Mouse (Mus musculus) MEL-GATA-1-ER (cell line): ENCODE results near the gene Olfr972.
"Not testable (repeated sequence)": the region's sequence is repeated elsewhere in the genome, so short reads cannot be mapped to it uniquely, and the experiment has no call there.

Experiments
- DNase-seq: peaks from one replicate; pipeline ENCODE4 v3.0.0-alpha.2; 2012; ENCODE audit warnings: low read depth; ENCODE audit errors: extremely low read depth

Olfr972 gene

GRCm38 (mm10) chr9:39866122-39866521 lies at the start of gene Olfr972:
Gene Olfr972 (plus strand): TSS chr9:39866422.
- no peak for DNase-seq

DNA sequence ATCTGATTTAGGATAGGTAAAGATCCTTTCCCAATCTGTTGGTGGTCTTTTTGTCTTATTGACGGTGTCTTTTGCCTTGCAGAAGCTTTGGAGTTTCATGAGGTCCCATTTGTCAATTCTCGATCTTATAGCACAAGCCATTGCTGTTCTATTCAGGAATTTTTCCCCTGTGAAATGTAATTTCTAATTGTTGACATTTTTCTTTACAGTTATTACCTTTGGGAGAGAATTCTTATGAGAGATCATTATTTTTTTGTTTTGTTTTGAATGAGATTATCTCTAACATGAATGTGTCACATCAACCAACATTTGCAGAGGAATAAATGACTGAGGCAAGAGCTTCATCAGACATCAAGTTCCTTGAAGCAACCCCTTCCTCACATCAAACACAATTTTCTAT lies 29.6 kb upstream of the Olfr972 start, which contains the start of gene Olfr971:
Olfr971 (plus strand) TSS at position 301 of the 400 bp plus-strand sequence.
- DNase-seq: not testable (repeated sequence)

DNA sequence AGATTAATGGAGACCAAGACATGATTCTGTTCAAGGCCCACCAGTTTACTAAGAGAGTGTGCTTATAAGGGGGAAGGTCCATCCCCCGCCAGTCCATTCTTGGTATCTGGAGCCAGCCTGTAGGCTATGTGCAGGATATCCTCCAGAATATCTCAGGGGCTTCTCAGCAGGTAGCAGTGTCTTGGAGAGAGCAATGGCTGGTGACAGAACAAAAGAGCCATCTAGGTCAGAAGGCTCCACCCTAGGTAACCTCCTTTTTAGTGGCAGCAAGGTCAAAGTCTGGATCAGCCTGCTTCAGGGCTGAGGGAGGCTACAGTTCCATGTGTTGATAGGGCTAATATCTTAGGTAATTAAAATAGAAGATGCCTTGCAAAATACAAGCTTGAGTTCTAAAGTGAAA lies 5.8 kb downstream of the Olfr972 start:
- not testable (repeated sequence) for DNase-seq

- not testable (repeated sequence) for DNase-seq
These were observed 11.5 kb downstream of the Olfr972 start for GRCm38 (mm10) chr9:39877541-39878396.

DNA sequence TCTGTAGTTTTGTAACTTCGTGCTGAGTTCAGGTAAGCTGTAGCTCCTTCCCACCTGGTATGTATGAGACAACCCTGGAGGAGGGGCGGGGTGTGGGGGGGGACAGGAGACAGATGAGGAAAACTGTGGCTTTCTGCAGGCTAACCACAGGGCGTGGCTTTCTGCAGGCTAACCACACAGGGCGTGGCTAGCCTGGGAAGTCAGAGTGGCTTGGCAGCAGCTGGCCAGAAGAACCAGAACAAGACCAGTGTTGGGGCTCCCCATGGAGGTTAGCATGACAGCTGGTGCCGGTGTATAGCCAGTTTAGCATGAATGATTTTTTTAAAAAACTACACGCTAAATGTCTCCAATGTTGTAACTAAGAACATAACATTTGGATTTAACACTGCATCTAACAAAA lies 38.9 kb downstream of the Olfr972 start:
- DNase-seq: no peak

DNA sequence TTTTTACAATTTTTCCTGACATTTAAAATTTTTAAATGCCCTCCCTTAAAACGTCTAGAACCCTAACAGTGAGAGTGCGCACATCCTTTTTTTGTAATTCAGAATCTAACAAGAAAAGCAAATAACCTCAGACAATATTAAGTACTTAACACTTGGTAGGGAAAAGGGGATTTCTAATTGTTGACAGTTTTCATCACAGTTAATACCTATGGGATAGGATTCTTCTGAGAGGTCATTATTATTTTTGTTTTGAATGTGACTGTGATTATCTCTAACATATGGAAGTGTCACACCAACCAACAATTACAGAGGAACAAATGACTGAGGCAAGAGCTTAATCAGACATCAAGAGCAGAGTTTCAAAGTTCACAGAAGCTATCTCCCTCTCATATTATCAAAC lies 40.8 kb downstream of the Olfr972 start, which contains the start of gene Olfr229:
Olfr229 (plus strand) TSS at position 301 of the 400 bp plus-strand sequence.
- DNase-seq: no peak

GRCm38 (mm10) chr9:39909939-39910338 lies 43.7 kb downstream of the Olfr972 start:
- DNase-seq: no peak
